Mouse (Mus musculus) megakaryocyte, embryonic 14.5 days (primary cell): ENCODE results near the gene Snx10.

Experiments used
- FLI1 ChIP-seq: IDR thresholded peaks from 2 replicates; pipeline ENCODE4 v1.6.1; 2012; ENCODE audit warnings: low read length, inconsistent platforms, mixed read lengths
- GATA1 ChIP-seq: IDR thresholded peaks from 3 replicates; pipeline ENCODE4 v1.6.1; 2012; ENCODE audit warnings: mixed read lengths, low read length, inconsistent platforms, borderline replicate concordance

- TF ChIP-seq GATA1 (no peak), FLI1 (no peak)
These were observed 57.7 kb downstream of the Snx10 start for GRCm38 (mm10) chr6:51581418-51581817.
